Mouse (Mus musculus) lung, postnatal 4 days (tissue): ENCODE measurements around the gene Cth.
"Not testable (repeated sequence)": the region's sequence is repeated elsewhere in the genome, so short reads cannot be mapped to it uniquely, and the experiment has no call there.

ENCODE experiments used
- DNase-seq, 2 experiments: peaks; one replicate each; pipeline ENCODE4 v3.0.0; 2021

The Cth gene

GRCm38 (mm10) chr3:157924692-157925328, at the start of gene Cth:
Gene Cth (minus strand): TSS chr3:157925077.
- peak; percentile 88 to 94 for DNase-seq

DNA sequence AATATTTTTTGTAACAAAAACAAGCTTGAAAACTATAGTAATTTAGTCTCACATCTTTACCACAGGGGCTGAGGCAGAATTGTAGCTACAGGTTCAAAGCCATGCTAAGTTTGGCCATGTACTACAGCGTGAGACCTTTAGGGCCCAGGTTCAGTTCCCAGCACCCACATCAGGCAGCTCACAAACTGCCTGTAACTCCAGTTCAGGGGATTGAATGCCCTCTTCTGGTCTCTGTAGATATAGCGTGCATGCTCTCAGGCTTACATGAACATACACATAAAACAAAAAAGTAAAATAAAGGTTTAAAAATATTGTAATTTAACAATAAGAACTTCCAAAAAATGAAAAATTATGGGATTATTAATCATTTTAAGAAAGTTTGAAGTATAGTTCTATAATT, 48.4 kb upstream of the Cth start:
- DNase-seq = no peak

DNA sequence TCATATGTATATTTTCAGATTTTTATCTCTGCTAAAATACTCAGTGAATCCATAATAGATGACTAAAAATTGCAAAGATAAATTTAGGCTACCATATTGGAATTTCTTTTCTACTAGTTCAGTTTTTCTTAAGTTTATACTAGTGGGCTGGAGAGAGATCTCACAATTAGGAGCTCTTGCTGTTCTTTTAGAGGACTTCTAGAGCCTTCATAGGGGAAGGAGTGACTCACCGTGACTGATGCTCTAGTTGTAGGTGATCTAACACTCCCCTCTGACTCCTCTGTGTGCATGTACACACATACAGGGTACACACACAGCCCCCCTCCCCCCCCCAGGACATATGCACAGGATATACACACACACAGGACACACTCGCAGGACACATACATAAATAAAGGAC, 46.3 kb upstream of the Cth start:
- no peak for DNase-seq

DNA sequence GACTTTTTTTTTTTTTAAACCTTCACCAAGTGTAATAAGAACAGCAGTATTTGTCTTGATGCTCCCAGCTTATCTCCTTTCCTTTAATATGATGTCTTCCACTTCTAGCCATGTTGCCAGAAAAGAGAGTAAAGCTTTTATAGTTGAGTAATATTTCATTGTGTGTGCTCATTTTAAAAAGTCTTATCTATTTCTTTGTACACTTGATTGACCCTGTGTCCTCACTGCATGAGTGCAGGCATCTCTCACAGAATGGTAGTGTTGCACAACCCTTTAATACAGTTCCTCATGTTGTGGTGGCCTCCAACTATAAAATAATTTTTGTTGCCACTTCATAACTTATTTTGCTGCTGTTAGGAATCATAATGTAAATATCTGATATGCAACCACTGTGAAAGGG, 32.4 kb upstream of the Cth start:
- DNase-seq = no peak

DNA sequence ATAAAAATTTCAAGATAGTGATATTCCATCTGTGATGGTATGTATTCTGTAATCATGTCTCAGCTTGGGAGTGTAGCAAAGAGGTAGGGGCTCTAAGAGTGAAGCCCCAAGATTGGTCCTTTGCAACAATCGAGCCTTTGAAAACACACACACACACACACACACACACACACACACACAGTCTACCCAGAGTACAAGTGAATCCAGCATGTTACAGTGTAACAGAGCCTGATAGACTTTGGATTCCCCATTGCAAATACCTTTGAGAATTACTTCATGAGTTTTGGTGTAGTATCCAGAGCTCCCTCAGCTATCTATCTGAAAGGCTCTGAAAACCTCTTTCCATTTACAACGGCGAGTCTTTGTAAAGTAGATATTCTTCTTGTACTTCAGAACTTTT, 31.3 kb upstream of the Cth start:
- no peak for DNase-seq

GRCm38 (mm10) chr3:157955466-157955865, 30.6 kb upstream of the Cth start:
- DNase-seq = no peak

DNA sequence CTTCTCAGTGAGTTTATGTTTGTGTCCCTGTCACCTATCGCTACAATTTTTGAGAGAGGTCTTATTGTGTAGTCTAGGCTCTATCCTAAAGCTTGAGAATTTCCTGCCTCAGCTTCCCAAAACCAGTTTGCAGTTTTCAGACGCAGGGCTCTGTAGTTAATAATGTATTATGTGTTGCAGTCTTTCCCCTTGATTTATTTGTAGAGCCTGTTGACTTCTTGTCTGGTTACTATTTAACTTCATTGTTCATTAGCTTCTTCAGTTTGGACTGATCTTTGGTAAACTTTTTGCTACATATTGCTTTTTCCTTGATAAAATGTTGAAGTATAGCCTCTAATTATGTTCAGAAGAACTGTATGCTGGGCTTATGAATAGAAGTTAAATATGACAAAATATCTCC, 27.8 kb upstream of the Cth start:
- no peak for DNase-seq

- DNase-seq = peak; percentile 59 to 60
Observed at GRCm38 (mm10) chr3:157947383-157948280, 22.8 kb upstream of the Cth start.

DNA sequence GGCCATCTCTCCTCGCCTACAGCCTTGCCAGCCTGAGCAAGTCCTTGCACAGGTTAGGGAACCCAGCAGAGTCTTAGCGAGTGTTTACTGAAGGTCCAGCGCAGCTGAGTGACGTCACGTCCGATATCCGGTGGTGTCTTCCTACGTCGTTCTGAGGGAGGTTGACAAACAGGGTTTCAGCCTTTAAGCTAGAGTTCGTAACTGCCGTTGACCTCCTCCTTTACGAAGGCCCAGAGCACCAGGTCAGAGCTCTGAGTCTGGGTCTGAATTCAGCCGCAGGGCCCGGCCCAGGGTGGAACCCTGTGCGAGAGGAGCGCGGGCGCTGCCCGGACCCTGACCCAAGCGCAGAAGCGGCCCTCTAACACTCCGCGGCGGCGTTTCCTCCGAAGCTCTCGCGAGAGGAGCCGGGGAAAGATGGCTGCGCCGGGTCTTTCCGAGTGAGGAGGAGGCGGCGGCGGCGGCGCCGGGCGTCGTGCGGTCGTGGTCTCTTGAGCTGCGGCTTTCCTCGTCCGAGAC, 22.0 kb upstream of the Cth start, which contains the start of gene Ankrd13c:
TSS of gene Ankrd13c (plus strand) at position 397 of the 516 bp plus-strand sequence.
- peak; percentile 94 for DNase-seq

- no peak for DNase-seq
Observed at GRCm38 (mm10) chr3:157938585-157938984, 13.7 kb upstream of the Cth start.

DNA sequence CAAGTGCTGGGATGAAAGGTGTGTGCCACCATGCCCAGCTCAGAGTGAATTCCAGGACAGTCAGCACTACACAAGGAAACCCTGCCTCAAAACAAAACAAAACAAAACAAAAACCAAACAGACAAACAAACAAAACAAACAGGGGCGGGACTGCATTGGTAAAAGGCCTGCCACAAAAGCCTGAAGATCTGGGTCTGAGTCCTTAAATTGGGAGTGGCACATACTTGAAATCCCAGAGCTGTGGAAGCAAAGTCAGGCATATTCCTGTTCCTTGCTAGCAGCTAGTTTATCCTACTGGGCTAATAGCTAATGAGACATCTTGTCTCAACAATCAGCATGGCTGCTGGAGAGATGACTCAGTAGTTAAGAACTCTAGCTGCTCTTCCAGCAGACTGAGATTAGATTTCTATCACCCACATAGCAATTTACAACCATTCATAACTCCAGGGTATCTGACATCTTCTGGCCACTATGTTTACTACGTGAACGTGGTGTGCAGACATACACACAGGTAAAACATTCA, 9.5 kb upstream of the Cth start:
- no peak for DNase-seq

DNA sequence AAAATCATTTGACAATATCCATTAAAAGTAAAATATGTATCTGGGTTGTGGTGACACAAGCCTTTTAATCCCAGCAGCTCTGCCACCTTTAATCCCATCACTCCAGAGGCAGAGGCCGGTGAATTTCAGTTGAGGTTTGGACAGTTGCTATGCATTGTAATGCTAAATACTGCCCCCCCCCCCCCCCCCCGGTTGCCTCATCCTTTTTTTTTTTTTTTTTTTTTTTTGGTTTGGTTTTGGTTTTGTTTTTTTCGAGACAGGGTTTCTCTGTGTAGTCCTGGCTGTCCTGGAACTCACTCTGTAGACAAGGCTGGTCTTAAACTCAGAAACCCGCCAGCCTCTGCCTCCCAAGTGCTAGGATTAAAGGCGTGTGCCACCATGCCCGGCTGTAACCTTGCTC, 8.3 kb upstream of the Cth start:
- DNase-seq = not testable (repeated sequence)

- no peak for DNase-seq
Observed at GRCm38 (mm10) chr3:157932074-157932473, 7.2 kb upstream of the Cth start.

- DNase-seq = no peak
Observed at GRCm38 (mm10) chr3:157931592-157931991, 6.7 kb upstream of the Cth start.

- DNase-seq = no peak
Observed at GRCm38 (mm10) chr3:157929417-157929816, 4.5 kb upstream of the Cth start.

DNA sequence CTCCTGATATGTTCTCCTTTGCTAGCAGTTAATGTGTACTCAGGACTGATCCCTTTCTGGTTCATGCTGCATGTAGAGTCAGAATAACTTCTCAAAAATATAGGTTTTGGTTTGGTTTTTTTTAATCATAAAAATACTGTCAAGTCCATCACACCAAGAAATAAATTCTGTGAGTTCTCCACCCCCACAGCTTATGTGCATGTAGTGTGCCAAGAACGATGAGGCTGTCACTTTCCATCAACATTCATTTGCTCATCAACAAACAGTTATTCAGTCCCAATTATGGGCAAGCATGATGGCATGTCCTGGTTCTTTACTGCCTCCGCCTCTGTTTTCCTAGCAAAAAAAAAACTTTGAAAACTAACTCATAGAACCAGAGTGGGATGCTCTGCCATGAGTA, 3.9 kb upstream of the Cth start:
- no peak for DNase-seq

DNA sequence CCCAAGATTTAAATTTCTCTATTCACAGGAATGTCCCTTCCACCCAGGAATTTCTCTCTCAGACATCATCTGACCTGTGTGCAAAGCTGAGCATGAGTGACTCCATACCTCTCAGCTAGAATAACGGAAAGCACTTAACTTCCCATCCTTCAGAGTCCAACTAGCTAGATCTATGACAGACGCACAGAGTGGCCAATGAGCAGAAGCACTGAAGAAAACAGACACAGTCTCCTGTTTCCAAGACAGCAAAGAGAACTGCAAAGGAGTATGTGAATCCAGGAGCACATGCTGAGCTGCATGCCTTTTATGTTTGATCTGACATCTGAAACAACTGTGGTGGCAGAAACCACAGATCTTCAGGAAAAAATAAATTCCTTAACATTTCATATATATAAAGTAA, 1.9 kb upstream of the Cth start:
- DNase-seq = no peak

GRCm38 (mm10) chr3:157925706-157926510, 1.0 kb upstream of the Cth start:
- peak in 1 of 2 experiments; percentile 30 for DNase-seq

- DNase-seq = no peak
Observed at GRCm38 (mm10) chr3:157923268-157923835, 1.5 kb downstream of the Cth start.

- no peak for DNase-seq
Observed at GRCm38 (mm10) chr3:157921376-157921775, 3.5 kb downstream of the Cth start.

- DNase-seq = no peak
Observed at GRCm38 (mm10) chr3:157916336-157916735, 8.5 kb downstream of the Cth start.

- no peak for DNase-seq
Observed at GRCm38 (mm10) chr3:157912155-157912554, 12.7 kb downstream of the Cth start.

GRCm38 (mm10) chr3:157910262-157910661, 14.6 kb downstream of the Cth start:
- DNase-seq = no peak
